Mouse (Mus musculus): ENCODE results near the gene Myadm.
A peak's percentile ranks its signal among the peaks of the same experiment; 100 is the strongest.

Gene Myadm

DNA sequence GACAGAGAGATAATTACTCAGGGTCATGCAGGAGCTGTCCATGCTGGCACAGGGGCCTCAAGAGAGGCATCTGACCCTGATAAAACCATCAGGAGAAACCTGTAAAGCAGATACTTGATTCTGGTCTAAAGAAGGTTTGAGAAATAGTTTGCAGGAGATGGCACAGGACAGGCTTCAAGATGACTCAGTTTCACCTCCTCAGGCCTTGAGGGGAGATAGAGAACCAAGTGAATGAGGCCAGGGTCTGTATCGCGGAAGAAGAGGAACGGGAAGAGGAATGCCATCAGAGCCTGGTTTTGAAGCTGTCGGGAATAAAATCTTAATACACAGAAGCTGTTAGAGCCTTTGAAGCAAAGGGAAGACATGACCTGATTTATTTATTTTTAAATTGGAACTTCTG is 28.8 kb downstream of the Myadm start:
- DNase-seq (ENCODE audit: low spot score) = no peak

- no peak for DNase-seq (ENCODE audit: low spot score)
Measured at GRCm38 (mm10) chr7:3320856-3321255, 32.0 kb downstream of the Myadm start.

GRCm38 (mm10) chr7:3323826-3324225 is 34.9 kb downstream of the Myadm start:
- no peak for DNase-seq (ENCODE audit: low spot score)

GRCm38 (mm10) chr7:3327961-3328360 is 39.1 kb downstream of the Myadm start:
- no peak for DNase-seq (ENCODE audit: low spot score)

GRCm38 (mm10) chr7:3329776-3330546 is 41.1 kb downstream of the Myadm start:
- DNase-seq (ENCODE audit: low spot score) = peak; percentile 75

DNA sequence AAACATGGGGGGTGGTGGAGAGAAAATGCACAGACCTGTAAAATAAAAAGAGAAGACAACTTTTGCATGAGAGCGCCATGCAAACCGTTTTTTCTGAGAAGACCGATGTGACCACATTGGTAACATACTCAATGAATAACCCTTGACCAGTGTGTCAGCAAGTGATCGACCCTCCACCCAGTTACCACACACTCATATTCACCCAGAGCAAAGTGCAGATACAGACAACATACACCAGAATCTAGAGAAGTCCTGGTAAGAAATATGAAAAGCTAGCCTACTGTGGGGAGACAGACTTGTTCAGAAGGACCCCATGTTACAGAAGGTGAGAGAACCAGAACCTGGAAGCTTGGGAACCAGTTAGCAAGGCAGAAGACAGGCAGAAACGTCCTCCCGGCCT is 42.3 kb downstream of the Myadm start:
- no peak for DNase-seq (ENCODE audit: low spot score)

DNA sequence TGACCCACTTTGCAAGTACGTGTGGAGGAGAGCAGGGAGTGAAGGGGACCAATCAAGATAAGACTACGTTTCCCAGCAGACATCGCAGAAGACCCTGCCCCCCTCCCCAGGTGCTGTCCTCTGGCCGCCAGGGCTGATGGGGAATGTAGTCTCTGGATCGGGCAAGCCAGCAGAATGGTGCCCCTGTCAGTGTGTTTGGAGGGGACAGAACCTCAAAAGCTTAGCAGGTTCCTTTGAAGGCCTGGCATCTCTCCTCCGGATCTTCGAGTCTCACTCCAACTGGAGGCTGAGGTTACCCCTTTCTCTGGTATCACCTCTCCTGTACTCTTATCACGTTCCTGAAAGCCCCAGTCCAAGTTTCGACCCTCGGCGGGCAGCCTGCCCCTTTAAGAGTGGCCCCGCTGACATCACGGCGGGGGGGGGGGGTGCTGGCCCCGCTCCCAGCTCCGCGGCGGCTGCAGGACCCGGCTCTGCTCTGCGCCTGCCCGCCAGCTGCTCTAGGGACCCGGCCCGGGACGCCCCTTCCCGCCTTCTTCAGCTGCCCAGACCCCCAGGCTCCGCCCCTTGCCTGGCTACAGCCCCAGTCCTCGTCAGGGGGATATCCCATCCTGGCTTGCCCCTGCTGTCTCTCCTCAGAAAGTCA is 42.8 kb downstream of the Myadm start:
- DNase-seq (ENCODE audit: low spot score) = peak; percentile 52

GRCm38 (mm10) chr7:3332224-3332615 is 43.3 kb downstream of the Myadm start:
- no peak for DNase-seq (ENCODE audit: low spot score)

DNA sequence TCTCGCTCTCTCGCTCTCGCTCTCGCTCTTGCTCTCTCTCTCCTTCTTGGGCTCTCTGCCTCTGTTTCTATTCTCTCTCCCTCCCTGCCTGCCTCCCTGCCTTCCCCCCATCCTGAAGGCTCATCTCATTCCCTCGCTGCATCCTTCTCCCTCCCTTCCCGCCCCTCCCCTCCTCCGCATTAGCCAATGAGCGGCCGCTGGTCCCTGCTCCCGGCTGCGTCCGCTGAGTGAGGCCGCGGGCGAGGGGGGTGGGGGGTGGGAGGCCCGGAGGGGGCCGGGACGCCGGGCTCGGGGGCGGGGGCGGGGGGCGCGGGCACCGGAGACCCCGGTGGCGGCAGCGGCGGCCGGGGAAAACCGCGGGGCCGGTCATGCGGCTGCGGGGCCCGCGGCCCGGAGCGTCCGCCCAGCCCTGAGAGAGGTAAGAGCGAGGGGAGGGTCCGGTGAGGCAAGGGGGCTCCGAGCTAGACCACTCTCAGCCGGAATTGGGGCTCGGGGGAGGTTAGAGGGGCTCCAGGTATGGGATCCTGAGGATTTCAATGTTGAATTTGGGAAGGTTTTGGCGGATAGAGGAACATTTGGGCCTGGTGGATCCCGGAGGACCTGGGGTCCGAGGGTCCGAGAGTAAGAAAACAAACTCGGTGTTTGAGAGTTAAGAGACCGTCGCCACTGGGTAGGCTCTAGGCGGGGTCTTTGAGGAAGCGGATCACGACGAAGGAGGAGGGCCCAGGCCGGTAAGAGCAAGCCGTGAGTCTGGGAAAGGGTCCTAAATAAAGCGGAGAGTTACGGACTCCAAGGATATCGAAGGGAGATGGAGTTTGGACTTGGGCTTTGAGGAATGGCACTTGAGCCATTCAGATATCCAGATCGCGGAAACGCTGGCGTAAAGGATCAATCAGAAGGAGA is 44.0 kb downstream of the Myadm start, which contains the start of gene Cacng7:
Gene Cacng7 (plus strand): TSS at position 337 of the 903 bp plus-strand sequence.
- peak; percentile 14 for DNase-seq (ENCODE audit: low spot score)

DNA sequence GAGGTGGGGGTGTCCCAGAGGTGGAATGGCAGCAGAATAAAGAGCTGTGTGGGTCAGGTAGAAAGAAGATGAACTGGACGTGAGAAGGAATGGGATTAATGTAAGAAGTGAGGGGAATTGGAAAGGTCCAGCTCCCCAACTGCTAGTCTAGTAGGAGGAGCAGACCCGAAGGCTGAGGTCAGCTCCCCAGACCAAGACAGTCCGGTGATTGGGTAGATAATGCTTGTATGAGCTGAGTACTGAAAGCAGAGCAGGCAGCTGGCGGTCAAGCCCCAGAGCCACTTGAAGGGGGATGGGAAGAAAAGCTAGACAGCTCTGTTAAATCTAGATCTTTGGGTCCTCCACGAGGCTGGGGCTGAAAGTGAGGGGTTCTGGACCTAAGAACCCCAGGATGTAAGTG is 44.7 kb downstream of the Myadm start:
- no peak for DNase-seq (ENCODE audit: low spot score)

GRCm38 (mm10) chr7:3336412-3336811 is 47.5 kb downstream of the Myadm start:
- no peak for DNase-seq (ENCODE audit: low spot score)

DNA sequence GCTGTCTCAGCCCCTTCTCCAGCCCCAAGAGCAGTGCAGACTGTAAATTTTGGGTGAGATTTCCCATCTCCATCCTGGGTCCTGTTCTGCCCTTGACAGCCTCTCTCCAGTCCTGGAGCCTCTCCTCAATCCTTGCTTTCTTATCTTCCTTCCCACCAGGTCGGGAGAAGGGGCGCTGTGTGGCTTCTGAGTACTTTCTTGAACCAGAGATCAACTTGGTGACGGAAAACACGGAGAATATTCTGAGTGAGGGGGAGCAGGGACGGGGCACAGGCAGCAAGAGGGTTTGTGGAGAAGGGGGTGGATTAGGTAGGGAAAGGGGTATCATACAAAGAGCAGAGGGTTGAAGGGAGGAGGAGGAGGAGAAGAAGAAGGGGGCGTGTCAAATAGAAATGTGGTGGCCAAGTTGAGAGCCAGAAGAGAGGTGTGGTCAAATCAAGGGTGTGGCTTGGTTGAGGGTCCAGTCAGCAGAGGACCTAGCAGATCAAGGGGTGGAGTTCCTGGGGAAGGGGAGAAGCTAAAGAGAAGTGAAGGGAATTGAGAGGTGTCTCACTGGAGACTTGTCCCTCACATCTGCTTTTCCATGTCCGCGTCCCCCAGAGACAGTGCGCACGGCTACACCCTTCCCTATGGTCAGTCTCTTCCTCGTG is 49.5 kb downstream of the Myadm start:
- no peak for DNase-seq (ENCODE audit: low spot score)

GRCm38 (mm10) chr7:3339010-3339409 is 50.1 kb downstream of the Myadm start:
- no peak for DNase-seq (ENCODE audit: low spot score)

- no peak for DNase-seq (ENCODE audit: low spot score)
Measured at GRCm38 (mm10) chr7:3343861-3344260, 55.0 kb downstream of the Myadm start.

DNA sequence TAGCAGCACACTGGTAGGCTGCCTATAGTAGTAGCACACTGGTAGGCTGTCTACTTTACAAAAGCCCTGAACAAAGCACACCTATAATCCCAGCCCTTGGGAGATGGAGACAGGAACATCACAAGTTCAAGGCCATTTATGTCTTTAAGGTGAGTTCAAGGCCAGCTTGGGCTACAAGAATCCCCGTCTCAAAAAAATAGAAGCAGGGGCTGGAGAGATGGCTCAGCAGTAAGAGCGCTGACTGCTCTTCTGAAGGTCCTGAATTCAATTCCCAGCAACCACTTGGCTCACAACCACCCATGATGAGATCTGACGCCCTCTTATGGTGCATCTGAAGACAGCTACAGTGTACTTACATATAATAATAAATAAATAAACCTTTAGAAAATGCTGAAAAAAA is 56.4 kb downstream of the Myadm start:
- no peak for DNase-seq (ENCODE audit: low spot score)

DNA sequence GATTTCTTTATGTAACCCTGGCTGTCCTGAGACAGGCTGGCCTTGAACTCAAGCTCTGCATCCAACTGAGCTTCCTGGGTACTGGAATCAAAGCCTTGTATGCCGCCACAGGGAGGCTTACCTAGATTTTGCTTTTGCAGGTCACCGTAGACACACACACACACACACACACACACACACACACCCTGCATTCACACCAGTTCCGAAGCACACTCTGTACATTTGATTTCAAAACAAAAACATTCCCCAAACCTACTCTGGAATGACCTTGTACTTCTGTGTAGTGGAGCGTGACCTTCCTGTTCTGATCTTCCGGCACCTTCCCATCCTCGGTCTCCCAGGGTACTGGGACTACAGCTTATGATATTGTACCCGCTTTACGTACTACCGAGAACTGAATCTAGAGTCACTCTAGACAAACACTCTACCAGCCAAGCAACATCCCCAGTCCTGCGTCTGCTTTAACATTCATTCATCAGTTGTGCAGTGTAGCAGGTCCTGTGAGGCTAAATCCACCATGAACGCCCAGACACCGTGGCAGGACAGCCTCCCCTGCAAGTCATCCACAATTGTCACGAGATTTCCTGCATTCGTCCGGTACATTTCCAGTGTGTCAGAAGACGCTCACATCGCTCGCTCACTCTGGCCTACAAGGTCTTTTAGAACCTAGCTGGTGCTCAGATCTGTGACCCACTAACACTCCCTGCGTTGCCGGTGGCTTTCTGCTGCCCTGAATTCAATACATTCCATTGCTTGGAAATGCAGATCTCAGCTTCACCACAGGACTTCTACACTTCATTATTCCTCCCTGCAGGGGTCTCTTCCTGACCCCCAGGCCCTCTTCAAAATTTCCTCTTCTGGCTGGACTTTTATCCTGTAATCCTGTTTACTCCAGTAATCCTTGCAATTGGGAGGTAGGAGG is 58.7 kb downstream of the Myadm start:
- no peak for DNase-seq (ENCODE audit: low spot score)

DNA sequence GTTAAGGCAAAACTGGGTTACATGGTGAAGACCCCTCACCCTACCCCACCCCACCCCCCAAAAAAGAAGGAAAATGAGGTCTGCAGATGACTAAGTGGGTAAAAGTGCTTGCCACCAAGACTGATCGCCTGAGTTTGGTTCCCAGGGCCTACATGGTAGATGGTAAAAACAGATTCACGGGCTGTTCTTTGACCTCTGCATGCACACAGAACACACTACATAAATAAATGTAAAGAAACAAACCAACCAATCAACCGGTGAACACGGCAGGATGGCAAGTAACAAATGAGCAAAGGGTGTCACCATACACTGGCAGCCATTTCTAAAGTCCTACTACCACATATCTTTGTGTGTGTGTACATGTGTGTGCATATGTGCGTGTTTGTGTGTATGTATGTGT is 59.4 kb downstream of the Myadm start:
- DNase-seq (ENCODE audit: low spot score) = no peak

- DNase-seq (ENCODE audit: low spot score) = no peak
Measured at GRCm38 (mm10) chr7:3349775-3350174, 60.9 kb downstream of the Myadm start.

Measured in ovary, postnatal 36 days (tissue).